Mouse (Mus musculus) liver, adult 2 months (tissue): ENCODE results near the gene Pde8b.

Experiments
- CTCF ChIP-seq: fragments of 200-500 bp; IDR thresholded peaks from 2 replicates; pipeline ENCODE4 v1.5.1; 2011; ENCODE audit warnings: low read depth, low read length, control low read depth
- POLR2A ChIP-seq: fragments of 200-500 bp; IDR thresholded peaks from 2 replicates; pipeline ENCODE4 v1.6.1; 2011; ENCODE audit warnings: low read length, control low read depth; ENCODE audit not compliant: insufficient read depth; ENCODE audit errors: extremely low read depth

DNA sequence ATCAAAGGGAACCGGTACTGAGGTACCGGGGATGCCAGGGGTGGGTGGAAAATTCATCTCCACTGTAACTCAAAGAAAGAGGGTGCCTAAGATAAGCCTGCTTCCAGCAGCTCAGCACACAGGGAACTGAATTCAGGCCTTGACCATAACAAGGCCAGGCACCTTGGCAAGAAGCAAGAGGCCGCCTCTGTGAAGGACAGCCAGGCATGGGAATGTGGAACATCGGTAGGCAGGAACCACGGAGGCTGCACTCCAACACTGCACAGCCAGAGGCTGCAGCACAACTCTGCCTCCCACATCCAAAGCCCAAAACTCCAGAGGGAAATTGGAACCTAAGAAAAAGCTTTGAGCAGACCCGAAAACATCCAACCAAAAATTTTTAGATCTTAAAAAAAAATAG is 75.9 kb downstream of the Pde8b start:
- no peak for TF ChIP-seq CTCF
- no peak for TF ChIP-seq POLR2A
